Mouse (Mus musculus): Measurements from ENCODE around the gene Tfap2a.

Gene Tfap2a

GRCm38 (mm10) chr13:40733542-40734151 lies 4.5 kb downstream of the Tfap2a start:
- no peak for DNase-seq

GRCm38 (mm10) chr13:40732816-40733541 lies 5.2 kb downstream of the Tfap2a start:
- no peak for DNase-seq

GRCm38 (mm10) chr13:40732085-40732484 lies 6.1 kb downstream of the Tfap2a start:
- no peak for DNase-seq

- DNase-seq = no peak
Observed at GRCm38 (mm10) chr13:40731179-40731841, 6.9 kb downstream of the Tfap2a start.

- DNase-seq = no peak
Observed at GRCm38 (mm10) chr13:40730651-40731178, 7.5 kb downstream of the Tfap2a start.

GRCm38 (mm10) chr13:40729592-40730431 lies 8.4 kb downstream of the Tfap2a start:
- DNase-seq = no peak

- DNase-seq = no peak
Observed at GRCm38 (mm10) chr13:40729037-40729436, 9.1 kb downstream of the Tfap2a start.

GRCm38 (mm10) chr13:40728626-40728990 lies 9.6 kb downstream of the Tfap2a start:
- DNase-seq = no peak

GRCm38 (mm10) chr13:40727731-40728625 lies 10.2 kb downstream of the Tfap2a start:
- no peak for DNase-seq

- DNase-seq = no peak
Observed at GRCm38 (mm10) chr13:40725924-40726323, 12.3 kb downstream of the Tfap2a start.

GRCm38 (mm10) chr13:40723598-40723920 lies 14.6 kb downstream of the Tfap2a start:
- DNase-seq = no peak

GRCm38 (mm10) chr13:40722741-40723597 lies 15.2 kb downstream of the Tfap2a start:
- DNase-seq = peak; percentile 63

- DNase-seq = no peak
Observed at GRCm38 (mm10) chr13:40719741-40720082, 18.5 kb downstream of the Tfap2a start.

GRCm38 (mm10) chr13:40719066-40719740 lies 19.0 kb downstream of the Tfap2a start:
- no peak for DNase-seq

- no peak for DNase-seq
Observed at GRCm38 (mm10) chr13:40716771-40717716, 21.1 kb downstream of the Tfap2a start.

- DNase-seq = no peak
Observed at GRCm38 (mm10) chr13:40714531-40714930, 23.6 kb downstream of the Tfap2a start.

GRCm38 (mm10) chr13:40713681-40714080 lies 24.5 kb downstream of the Tfap2a start:
- DNase-seq = no peak

- no peak for DNase-seq
Observed at GRCm38 (mm10) chr13:40713241-40713640, 24.9 kb downstream of the Tfap2a start.

- DNase-seq = no peak
Observed at GRCm38 (mm10) chr13:40712526-40712832, 25.7 kb downstream of the Tfap2a start.

Data from cerebellum, adult 11 months (tissue).